Mouse (Mus musculus) cortical plate, adult 2 months (tissue): ENCODE measurements around the gene Rhbdf2.

Experiments used
- CTCF ChIP-seq: fragments of 200-500 bp; IDR thresholded peaks from 2 replicates; pipeline ENCODE4 v1.5.1; 2011; ENCODE audit warnings: mild to moderate bottlenecking, control low read depth, low read length; ENCODE audit not compliant: insufficient read depth; ENCODE audit errors: extremely low read depth
- POLR2A ChIP-seq: fragments of 200-500 bp; IDR thresholded peaks from 2 replicates; pipeline ENCODE4 v1.6.1; 2011; ENCODE audit warnings: mild to moderate bottlenecking, low read length, control low read depth; ENCODE audit not compliant: insufficient read depth; ENCODE audit errors: extremely low read depth

DNA sequence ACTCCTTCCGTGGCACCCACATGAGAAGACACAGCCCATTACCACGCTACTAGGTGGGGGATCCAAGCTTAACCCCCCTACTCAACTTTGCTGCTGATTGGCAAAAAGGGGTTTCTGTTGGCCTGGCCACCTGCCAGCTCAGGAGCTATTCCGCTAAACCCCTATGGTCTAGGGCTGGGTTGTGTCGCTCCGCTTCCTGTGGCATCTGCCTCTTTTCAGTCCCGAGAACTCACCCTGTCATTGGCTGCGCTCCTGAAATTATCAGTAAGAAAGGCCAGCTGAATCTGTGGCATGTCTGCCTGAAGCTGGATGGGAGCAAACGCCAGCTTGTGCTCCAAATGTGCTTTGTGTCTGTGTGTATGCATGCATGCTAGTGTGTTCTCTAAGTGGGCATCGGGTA is 33.4 kb upstream of the Rhbdf2 start:
- TF ChIP-seq CTCF (no peak), POLR2A (no peak)
